Mouse (Mus musculus): ENCODE results near the gene Fads2.

- TF ChIP-seq POLR2A (IDR thresholded peaks at IDR 0.05; ENCODE audit: extremely low read depth, insufficient read depth, low read length) (0 out of 2 replicates have a peak, but pooled peaks have one; percentile 5), CTCF (IDR thresholded peaks at IDR 0.05; ENCODE audit: low read depth, low read length) (no peak)
Measured at GRCm38 (mm10) chr19:10102054-10102700, 631 bp upstream of the Fads2 start.
